Mouse (Mus musculus) G1E-ER4 (cell line): Measurements from ENCODE around the gene Ret. TPM values are rescaled to one million over a fixed set of nuclear protein-coding genes. Genes with fewer than 3 reads are reported as not detected.

ENCODE experiments used
- GATA1 ChIP-seq: IDR thresholded peaks from one replicate; pipeline ENCODE4 v1.8.0; 2012; ENCODE audit warnings: low read length, inconsistent platforms
- polyA plus RNA-seq: library from polyadenylated mRNA; stranded (reverse); fragments of >175 nt; gene quantifications from 2 replicates; pipeline ENCODE4 v1.2.3, GENCODE M21; 2012

The Ret gene
- polyA plus RNA-seq, 1 experiment = not detected

DNA sequence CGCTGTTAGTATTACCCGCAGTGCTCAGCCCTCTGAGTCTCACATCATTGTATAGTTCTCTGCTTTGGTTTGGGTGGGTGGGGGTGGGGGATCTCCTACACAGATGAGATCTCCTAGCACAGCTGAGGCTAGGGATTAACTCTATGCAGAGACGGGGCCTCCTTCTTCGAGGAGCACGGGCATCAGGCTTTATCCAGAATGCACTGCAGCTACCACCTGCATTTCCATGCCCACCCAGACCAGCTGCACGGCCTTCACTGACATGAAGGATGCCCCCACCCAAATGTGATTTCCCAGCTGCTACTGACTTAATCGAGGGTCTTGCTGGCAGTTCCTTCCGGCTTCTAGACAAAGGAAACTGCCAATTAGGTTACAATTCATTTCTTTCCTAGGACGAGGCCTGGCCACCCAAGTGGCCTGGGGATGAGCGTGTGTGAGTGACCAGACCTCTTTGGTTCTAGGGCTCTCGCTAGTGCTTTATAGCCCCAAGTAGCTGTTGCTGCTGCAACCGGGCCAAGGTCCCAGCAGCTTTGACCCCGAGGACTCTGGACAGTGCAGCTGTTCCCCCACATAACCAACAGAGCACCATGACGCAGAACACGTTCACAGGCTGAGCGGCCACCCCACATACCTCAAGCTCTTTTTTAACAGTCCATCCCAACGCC is 10.8 kb downstream of the Ret start:
- no peak for TF ChIP-seq GATA1

DNA sequence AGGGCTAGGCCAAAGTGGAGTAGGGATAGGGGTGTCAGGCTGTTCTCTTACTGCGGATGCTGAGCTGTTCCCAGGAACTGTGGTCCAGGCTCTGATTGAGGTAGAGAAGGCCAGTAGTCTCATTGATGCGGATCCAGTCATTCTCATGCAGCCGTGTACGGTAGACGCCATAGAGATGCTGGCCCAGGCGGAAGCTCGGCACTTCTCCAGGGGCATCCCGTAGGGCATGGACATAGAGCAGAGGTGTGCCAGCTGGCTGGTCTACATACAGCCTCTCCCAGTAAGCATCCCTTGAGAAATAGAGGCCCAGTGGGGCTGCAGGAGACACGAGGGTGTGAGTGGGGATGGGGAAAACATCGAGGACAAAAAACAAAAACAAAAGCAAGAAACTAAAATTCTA is 13.4 kb downstream of the Ret start:
- TF ChIP-seq GATA1 = no peak

DNA sequence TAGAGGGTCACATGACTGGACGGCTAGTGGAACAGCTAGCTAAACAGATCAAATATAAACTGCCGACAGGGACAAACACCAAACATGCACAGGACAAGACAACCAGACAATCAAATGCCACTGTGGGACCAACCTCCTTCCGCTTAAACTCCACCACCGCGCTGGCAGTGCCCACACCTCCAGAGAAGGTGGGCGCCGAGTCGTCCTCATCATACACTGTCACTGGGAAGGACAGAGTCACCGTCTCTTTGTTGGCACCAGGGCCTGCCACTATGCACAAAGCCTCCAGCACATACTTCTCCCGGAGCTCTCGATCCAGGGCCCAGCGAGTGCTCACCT is 17.5 kb downstream of the Ret start:
- no peak for TF ChIP-seq GATA1

DNA sequence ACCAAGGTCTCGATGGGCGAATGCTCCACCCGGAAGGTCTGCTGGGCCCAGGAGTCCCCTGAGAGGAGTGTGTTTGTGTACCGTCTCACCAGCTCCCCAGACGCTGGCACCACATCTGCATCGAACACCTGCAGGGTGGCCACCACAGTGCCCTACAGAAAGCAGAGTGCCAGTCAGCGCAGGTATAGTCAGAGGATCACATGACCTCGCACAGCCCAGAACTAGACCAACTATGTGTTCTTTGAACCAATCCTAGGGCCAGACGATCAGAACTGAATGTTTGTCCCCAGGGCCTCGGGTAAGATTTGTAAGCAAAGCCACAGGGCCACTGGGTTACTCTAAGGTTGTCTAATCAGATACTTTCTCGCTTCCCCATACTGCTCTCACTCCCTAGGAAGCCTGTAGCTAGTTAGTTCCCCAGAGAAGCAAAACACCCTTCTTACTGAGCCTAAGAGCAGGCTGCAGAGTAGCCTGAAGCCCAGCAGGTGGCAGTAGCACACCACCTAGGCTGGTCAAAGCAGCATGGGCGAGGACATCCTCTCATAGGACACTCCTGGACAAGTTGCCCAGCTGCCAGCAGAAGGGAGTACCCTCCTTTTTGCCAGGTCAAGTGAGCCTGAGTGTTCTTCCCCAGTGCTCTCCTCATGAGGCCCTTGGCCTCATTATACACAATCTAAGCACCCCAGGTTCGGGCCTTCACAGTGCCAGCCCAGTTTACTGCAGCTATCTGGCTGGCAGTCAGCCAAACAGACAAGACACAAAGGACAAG is 18.0 kb downstream of the Ret start:
- no peak for TF ChIP-seq GATA1

DNA sequence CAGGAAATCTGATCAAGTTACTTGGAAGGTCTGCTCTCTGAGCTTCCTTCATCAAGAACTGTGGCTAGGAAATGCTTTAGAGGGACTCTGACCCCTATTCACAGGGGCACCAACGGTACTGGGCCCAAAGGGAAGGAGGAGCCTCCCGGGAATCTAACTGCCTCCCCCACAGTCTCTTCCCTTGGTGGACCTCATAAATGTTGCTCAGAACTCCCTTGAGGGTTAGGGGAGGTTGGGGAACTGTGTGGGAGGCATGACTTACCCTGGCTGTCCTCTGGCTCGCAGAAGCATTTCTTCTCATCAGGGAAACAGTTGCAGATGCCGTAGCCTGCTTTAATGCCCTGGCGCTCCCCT is 23.6 kb downstream of the Ret start:
- TF ChIP-seq GATA1 = no peak

DNA sequence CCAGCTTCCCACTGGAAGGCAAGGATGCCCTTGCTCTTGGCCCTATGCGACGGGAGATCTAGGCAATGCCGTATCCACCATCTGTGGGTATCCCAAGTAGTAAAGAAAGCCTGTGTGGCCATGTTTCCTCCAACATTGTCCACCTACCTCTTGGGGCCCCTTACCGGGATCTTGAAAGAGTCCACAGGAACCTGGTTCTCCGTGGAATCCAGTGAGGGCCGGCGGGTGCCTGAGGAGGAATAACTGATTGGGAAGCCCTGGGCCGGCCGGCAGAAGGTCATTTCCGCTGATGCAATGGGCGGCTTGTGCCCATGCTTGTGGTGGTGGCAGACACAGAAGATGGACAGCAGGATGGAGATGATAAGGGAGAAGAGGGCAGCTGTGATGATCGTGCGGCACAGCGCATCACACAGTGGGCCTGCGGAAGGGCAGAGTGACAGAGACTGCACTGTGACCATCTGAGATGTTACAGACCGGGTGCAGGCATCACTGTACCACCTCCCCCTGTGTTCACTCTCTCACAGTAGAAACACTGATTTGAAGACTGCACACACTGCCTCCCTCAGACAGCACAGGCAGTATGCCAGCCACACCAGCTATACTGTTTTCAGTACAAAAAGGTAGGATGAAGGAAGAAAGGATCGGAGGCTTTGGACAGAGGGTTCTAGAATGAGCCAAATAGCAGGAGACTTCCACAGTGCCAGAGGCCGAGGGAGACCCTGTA is 24.1 kb downstream of the Ret start:
- TF ChIP-seq GATA1 = no peak

DNA sequence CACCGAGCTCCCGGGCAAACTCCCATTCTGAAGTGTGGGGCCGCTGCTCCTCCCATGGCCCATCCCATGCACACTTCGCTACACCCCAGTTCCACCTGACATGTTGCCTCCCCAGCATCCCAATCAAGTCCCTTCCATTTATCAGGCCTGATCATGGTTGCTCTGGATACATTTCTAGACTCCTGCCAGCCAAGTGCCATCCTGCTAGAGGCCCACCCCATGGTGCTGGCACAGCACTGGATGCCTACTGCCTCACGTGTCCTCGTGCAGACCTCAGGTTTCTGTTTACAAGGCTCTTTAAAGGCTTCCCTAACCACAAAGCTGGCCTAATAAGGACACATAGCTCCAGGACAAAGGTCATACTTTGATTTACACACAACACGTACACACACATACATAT is 26.1 kb downstream of the Ret start:
- no peak for TF ChIP-seq GATA1

DNA sequence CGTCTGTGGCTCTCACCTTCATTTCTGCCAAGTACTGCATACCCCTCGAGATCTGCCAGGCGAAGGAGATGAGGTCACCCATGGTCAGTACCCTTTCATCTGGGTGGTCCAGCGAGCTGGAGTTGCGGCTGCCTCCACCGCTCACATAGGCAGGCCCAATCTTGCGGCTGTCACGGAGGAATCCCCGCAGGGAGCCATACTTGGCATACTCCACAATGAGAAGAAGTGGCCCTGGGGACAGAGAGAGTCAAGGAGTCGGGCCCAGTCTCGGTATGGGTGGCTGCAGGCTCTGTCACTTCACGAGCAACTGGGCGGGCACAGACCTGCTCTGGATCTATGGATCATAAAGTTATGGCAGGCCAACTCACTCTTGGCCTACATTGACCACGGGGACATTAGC is 29.4 kb downstream of the Ret start:
- TF ChIP-seq GATA1 = no peak

DNA sequence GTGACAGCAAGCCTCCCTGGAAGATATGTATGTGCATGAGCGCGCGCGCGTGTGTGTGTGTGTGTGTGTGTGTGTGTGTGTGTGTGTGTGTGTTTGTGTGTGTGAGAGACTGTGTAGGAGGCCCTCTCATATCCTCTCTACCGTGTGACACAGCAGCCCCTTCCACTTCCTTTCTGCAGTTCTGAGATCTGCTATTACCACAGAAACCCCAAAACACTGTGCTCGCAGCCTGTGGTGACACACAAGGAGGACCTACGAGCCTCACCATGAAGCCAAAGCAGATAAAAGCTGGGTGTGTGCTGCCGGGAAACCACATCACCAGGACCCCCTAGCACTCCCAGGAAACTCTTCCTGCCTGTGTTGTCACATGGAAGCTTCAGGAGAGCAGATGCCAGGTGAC is 30.5 kb downstream of the Ret start:
- TF ChIP-seq GATA1 = no peak

DNA sequence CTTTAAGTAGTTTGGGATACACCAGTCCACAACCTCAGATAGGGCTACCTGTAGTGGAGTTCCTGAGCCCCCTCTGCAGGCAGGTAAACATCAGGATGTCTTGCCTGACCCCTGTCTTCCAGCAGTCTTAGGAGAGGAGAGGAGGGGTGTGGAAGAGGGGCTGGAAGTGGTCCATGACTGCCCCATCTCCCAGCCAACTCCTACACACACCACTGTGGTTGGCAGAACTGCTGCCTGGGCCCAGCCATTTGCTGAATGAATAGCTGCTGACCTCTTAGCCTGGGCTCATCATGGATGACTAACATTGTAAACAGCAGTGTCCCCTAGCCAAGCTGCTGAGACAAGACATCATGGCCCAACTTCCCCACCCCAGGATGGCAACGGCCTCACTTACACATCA is 32.0 kb downstream of the Ret start:
- TF ChIP-seq GATA1 = no peak

DNA sequence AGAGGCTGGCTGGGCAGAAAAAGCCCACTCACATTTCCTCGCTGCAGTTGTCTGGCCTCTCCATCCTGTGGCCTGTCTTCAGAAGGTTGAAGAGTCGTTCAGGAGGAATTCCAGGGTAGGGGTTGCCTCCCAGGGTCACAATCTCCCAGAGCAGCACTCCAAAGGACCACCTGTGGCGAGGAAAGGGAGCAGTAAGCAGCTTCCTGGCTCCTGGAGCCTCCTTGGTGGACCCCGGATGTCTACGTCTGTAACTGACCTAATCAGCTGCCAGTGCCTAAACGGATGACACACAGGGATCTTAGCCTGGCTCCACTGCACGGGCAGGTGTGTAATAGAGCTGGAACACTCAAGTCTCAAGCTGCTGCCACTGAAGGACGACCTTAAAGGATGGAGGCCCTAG is 32.8 kb downstream of the Ret start:
- TF ChIP-seq GATA1 = no peak

DNA sequence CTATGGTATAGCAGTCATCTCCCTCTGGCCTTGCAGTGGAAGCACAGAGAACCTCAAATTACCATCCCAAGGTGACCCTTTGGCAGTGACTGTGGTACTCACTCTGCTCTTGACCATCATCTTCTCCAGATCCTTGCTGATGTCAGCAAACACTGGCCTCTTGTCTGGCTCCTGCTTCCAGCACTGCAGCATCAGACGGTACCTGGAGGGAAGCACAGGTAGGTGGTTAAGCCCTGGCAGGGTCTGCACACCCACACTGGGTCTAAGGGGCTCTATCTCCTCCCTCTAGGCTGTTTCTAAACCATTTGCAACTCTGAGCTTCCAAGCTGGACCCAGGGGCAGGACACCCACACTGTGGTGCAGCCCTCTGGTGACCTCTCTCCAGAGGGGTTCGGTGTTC is 34.4 kb downstream of the Ret start:
- no peak for TF ChIP-seq GATA1

DNA sequence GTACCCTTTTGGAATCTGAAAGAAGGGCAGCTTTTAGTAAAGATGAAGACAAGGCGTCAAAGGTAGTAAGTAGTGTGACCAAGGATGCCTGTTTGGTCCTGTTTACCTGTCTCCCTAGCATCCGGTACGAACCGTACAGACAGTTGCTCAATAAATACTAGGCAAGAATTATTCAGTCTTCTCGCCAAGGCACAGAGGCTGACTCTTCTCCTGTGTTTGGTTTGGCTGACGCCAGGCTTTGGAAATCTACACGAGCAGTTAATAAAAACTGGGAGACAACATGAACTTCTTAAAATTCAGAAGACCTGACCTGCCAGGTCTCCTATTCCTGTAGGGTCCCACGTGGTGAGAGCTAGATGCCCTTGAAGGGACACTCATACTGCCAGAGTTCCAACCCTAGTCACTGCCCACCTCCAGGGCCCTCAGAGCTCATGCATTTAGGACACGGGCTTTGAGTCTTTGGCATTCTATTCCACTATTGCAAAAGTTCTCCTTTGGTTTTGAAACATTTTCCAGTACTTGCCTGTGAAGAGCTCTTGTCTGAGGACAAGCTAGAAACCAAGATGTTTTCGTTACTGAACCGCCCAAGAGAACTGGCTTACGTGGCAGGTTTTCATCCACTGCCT is 34.9 kb downstream of the Ret start:
- TF ChIP-seq GATA1 = no peak

DNA sequence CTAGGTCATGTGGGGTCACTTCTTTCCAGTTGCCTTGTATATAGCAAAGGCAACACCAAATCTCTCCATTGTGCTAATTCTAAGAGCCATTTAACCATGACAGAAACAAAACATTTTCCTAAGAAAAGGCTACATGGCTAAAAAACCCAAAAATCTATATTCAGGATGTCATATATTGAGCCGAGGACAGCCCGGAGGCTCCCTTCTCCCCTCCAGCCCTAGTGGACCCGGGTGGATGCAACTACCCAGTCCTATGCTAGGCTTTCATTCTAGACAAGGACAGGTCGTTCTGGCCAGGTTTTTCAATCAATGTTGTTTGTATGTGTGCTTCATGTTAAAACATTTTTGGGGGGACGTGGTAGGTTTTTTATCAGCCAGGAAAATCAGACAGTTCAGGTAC is 44.4 kb downstream of the Ret start:
- TF ChIP-seq GATA1 = no peak

DNA sequence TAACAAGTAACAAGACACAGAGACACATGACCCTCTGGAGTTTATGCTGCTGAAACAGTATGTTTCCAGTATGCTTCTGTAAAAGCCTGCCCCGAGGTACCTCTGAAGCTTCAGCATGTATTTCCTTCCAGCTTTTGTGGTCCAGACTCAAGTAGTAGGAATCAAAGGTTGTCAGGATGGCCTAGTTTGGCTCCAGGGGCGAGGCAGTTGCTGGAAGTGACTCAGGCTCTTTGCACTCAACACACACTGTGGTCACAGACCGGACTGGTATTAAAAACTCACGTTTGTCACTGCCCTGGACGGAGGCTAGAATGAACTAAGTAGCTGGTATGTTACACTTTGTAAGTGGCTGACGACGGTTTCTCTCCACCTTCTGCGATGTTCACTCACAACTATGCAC is 46.5 kb downstream of the Ret start:
- no peak for TF ChIP-seq GATA1

DNA sequence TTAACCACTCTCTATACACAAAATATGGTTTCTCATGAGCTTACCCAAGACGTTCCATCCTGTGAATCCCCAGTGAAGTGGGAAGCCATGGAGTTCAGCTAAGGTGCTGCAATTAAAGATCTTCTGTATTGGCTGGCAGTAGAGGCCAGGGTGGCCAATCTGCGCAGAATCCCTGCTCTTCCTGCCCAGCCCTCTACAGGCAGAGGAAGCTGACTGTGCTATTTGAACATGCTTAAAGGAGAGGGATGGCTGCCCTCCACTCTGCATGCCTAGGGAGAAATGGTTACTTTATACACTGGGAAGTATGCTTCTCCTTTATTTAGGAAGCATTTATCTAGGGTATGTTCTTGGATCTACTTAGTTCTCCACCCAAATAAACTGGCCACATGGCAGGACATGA is 47.0 kb downstream of the Ret start:
- no peak for TF ChIP-seq GATA1

DNA sequence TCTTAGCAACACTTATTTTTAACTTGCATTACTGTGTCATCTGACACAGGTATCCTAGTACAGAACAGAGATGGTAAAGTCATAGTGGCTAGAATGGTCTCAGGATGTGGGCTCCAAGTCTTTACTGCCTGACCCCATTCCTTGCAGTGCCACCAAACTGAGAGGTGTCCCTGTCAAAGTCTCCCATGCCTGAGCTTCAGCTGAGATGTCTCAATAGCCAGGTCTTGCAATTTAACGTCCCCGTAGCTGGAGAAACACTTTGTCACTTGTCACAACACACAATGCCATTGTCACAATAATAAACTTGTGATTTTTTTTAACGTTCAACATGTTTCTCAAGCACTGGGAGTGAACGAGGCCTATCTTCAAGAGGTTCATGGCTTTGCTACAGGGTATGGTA is 47.4 kb downstream of the Ret start:
- TF ChIP-seq GATA1 = no peak

DNA sequence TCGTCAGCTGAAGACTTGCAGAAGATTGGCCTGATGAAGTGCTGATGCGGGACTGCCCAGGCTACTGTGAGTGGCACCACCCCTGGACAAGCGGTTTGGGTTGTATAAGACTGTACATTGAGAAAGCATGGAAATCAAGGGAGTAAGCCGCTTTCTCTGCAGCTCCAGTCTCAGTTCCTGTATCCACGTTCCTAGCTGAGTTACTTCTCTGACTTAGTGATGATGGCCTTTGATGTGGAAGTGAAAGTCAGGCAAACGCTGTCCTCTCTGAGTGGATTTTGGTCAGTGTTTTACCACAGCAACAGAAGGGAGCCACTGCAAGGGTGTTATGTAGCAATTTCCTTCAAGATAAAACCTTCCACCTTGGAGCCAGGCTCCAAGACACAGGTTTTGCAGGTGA is 56.6 kb downstream of the Ret start:
- no peak for TF ChIP-seq GATA1
